Mouse (Mus musculus): ENCODE measurements around the gene Tmed4.

GRCm38 (mm10) chr11:6302793-6303192, 28.1 kb upstream of the Tmed4 start:
- no peak for TF ChIP-seq CTCF (IDR thresholded peaks at IDR 0.05; ENCODE audit: insufficient read depth, low read depth, low read length)
- no peak for TF ChIP-seq POLR2A (IDR thresholded peaks at IDR 0.05; ENCODE audit: insufficient read depth, low read depth, low read length)
